16 mouse cellular contexts compared by ENCODE assay signal in genomic region chr11:96334002-96334364, GRCm38 (mm10). TPM values are rescaled to one million over a fixed set of nuclear protein-coding genes. Genes with fewer than 3 reads are reported as not detected.
DNase-seq lines count a peak whose midpoint lies in the region; ATAC-seq and TF ChIP-seq lines count a peak whose summit lies in the region.
"Had no signal": no experiment of that assay in that cellular context is flagged by ENCODE, and none has a peak within 500 bp of the region (broad histone marks: within the 10 kb centered on the region; RNA-seq: fewer than 3 reads in every experiment).

No protein-coding gene starts in this region.

- H3K4me3 ChIP-seq in heart, embryonic 13.5 days: peak overlapping the region; percentile 50
- peak overlapping the region; percentile 49 for H3K4me3 ChIP-seq in lung, postnatal 0 days (ENCODE audit: low read depth, low read length)
- H3K4me3 ChIP-seq in limb, embryonic 11.5 days (ENCODE audit: low read depth, low read length): peak overlapping the region; percentile 37; the same call in 1 of the 2 replicates
- H3K4me3 ChIP-seq: gastrocnemius, adult 2 months had no signal

- H3K4me2 ChIP-seq in heart, embryonic 13.5 days: peak overlapping the region; percentile 67
- peak overlapping the region; percentile 63 for H3K4me2 ChIP-seq in lung, postnatal 0 days (replicated peaks; ENCODE audit: low read depth, low read length)
- H3K4me2 ChIP-seq in limb, embryonic 11.5 days (ENCODE audit: low read depth, severe bottlenecking): peak overlapping the region; percentile 33; the same call in 1 of the 2 replicates

- TF ChIP-seq EP300 in lung, postnatal 0 days (IDR thresholded peaks at IDR 0.05): no peak

- DNase-seq in heart, adult 8-10 months (ENCODE audit: low spot score): no peak
- DNase-seq in lung, postnatal 0 days (ENCODE audit: low spot score): no peak
- no peak for DNase-seq in lung, postnatal 10 days
- no peak for DNase-seq in limb, embryonic 11.5 days (ENCODE audit: low spot score)
- no peak for DNase-seq in urinary bladder, adult 2 months (ENCODE audit: low spot score)
- no peak for DNase-seq in left cerebral cortex, adult 11 months (ENCODE audit: low spot score)
- no peak for DNase-seq in layer of hippocampus, adult 18-20 months (ENCODE audit: low spot score in 2 of 2)
- DNase-seq: gastrocnemius, adult 2 months; heart, postnatal 36 days; right cerebral cortex, adult 18-20 months had no signal

- 12% methylated on average over 2 of the region's 2 CpGs for WGBS in heart, embryonic 13.5 days
- WGBS in lung, postnatal 0 days: 11% methylated on average over 2 of the region's 2 CpGs
- 6% methylated on average over 2 of the region's 2 CpGs for WGBS in limb, embryonic 11.5 days

- no peak for ATAC-seq in heart, embryonic 13.5 days (ENCODE audit: extremely low read depth, insufficient number of reproducible peaks, low FRiP score, low TSS enrichment)
- no peak for ATAC-seq in lung, postnatal 0 days
- no peak for ATAC-seq in limb, embryonic 11.5 days (ENCODE audit: insufficient number of reproducible peaks, low FRiP score, low TSS enrichment, low read depth)

- H3K27ac ChIP-seq in heart, embryonic 13.5 days (replicated peaks): peak overlapping the region; percentile 67
- H3K27ac ChIP-seq in lung, postnatal 0 days (ENCODE audit: low read length): peak overlapping the region; percentile 88; the same call in 1 of the 2 replicates
- 0 out of 2 replicates have a peak overlapping the region, but pooled peaks have one; percentile 54 for H3K27ac ChIP-seq in limb, embryonic 11.5 days (replicated peaks; ENCODE audit: low read depth, low read length)
- H3K27ac ChIP-seq: gastrocnemius, adult 2 months had no signal

- H3K9ac ChIP-seq in heart, embryonic 13.5 days: peak overlapping the region; percentile 77
- no peak overlapping the region for H3K9ac ChIP-seq in lung, postnatal 0 days (replicated peaks; ENCODE audit: low read depth)
- H3K9ac ChIP-seq in limb, embryonic 11.5 days (ENCODE audit: low read length): no peak overlapping the region

- H3K9me3 ChIP-seq in heart, embryonic 13.5 days: no peaks in the 10 kb centered on the region
- H3K9me3 ChIP-seq in lung, postnatal 0 days (ENCODE audit: low read length): no peaks in the 10 kb centered on the region
- no peaks in the 10 kb centered on the region for H3K9me3 ChIP-seq in limb, embryonic 11.5 days (ENCODE audit: control insufficient read depth, low read length)

- no peak for TF ChIP-seq CTCF in lung, postnatal 0 days (IDR thresholded peaks at IDR 0.05)

- no peaks in the 10 kb centered on the region for H3K36me3 ChIP-seq in heart, embryonic 13.5 days
- H3K36me3 ChIP-seq in lung, postnatal 0 days (ENCODE audit: insufficient read depth, low read length): no peaks in the 10 kb centered on the region
- no peaks in the 10 kb centered on the region for H3K36me3 ChIP-seq in limb, embryonic 11.5 days (ENCODE audit: control insufficient read depth, insufficient read depth, low read length)

- peaks cover 10% of the 10 kb centered on the region for H3K4me1 ChIP-seq in heart, embryonic 13.5 days
- peaks cover 12% of the 10 kb centered on the region; the same call in 1 of the 2 replicates for H3K4me1 ChIP-seq in lung, postnatal 0 days (ENCODE audit: insufficient read depth, low read depth, low read length)
- peaks cover 15% of the 10 kb centered on the region for H3K4me1 ChIP-seq in limb, embryonic 11.5 days (ENCODE audit: control insufficient read depth, insufficient read depth, low read length)

- peaks cover 100% of the 10 kb centered on the region for H3K27me3 ChIP-seq in heart, embryonic 13.5 days (replicated peaks)
- peaks cover 7% of the 10 kb centered on the region; the same call in 1 of the 2 replicates for H3K27me3 ChIP-seq in lung, postnatal 0 days (replicated peaks; ENCODE audit: insufficient read depth, low read length)
- H3K27me3 ChIP-seq in limb, embryonic 11.5 days (ENCODE audit: control insufficient read depth, insufficient read depth, low read length): peaks cover 97% of the 10 kb centered on the region

RNA-seq across cellular contexts. Expression of gene Hoxb3, which starts 10.9 kb away (rescaled TPM):
- 0.31 and 1.1 TPM in 2 replicates for polyA plus RNA-seq in heart, embryonic 13.5 days (2015; fragmentation: Nextera tagmentation; extraction: Ambion mirVana)
- total RNA-seq in heart, adult 8-10 months (2022): under 1 TPM; 0.25 to 0.37 (median 0.30) TPM
- 1.5 and 2.2 TPM in 2 replicates for polyA plus RNA-seq in lung, postnatal 0 days (2015; fragmentation: Nextera tagmentation; extraction: Ambion mirVana)
- 0.68 and 0.78 TPM in 2 replicates for polyA plus RNA-seq in limb, embryonic 11.5 days (2014; fragmentation: Nextera tagmentation; extraction: Ambion mirVana)
- polyA plus RNA-seq in urinary bladder, adult 2 months (2012; rRNA removed): 11.4 and 11.8 TPM in 2 replicates
- total RNA-seq in layer of hippocampus, adult 18-20 months (2021): not detected
- total RNA-seq: layer of hippocampus, postnatal 14 days had no signal
- polyA plus RNA-seq: C2C12 had no signal

RNA-seq across cellular contexts. Expression of gene Hoxb4, which starts 15.9 kb away (rescaled TPM):
- polyA plus RNA-seq in heart, embryonic 13.5 days (2015; fragmentation: Nextera tagmentation; extraction: Ambion mirVana): 0.43 and 0.59 TPM in 2 replicates
- total RNA-seq in heart, adult 8-10 months (2022): under 1 TPM; 0.35 to 0.63 (median 0.53) TPM
- polyA plus RNA-seq in lung, postnatal 0 days (2015; fragmentation: Nextera tagmentation; extraction: Ambion mirVana): 2.6 and 3.0 TPM in 2 replicates
- 0.33 and 0.45 TPM in 2 replicates for polyA plus RNA-seq in limb, embryonic 11.5 days (2014; fragmentation: Nextera tagmentation; extraction: Ambion mirVana)
- polyA plus RNA-seq in urinary bladder, adult 2 months (2012; rRNA removed): 6.8 and 7.6 TPM in 2 replicates
- not detected for total RNA-seq in layer of hippocampus, adult 18-20 months (2021)
- total RNA-seq: layer of hippocampus, postnatal 14 days had no signal

RNA-seq across cellular contexts. Expression of gene Hoxb2, which starts 16.3 kb away (rescaled TPM):
- polyA plus RNA-seq in heart, embryonic 13.5 days (2015; fragmentation: Nextera tagmentation; extraction: Ambion mirVana): 3.6 and 5.9 TPM in 2 replicates
- under 1 TPM; 0.38 to 0.80 (median 0.64) TPM for total RNA-seq in heart, adult 8-10 months (2022)
- polyA plus RNA-seq in lung, postnatal 0 days (2015; fragmentation: Nextera tagmentation; extraction: Ambion mirVana): 16.5 and 16.9 TPM in 2 replicates
- polyA plus RNA-seq in limb, embryonic 11.5 days (2014; fragmentation: Nextera tagmentation; extraction: Ambion mirVana): 7.5 and 10.7 TPM in 2 replicates
- polyA plus RNA-seq in urinary bladder, adult 2 months (2012; rRNA removed): 14.3 and 18.1 TPM in 2 replicates
- total RNA-seq in layer of hippocampus, adult 18-20 months (2021): not detected
- total RNA-seq: common myeloid progenitor, adult 5-6 weeks; layer of hippocampus, postnatal 14 days had no signal
- polyA plus RNA-seq: C2C12 had no signal

RNA-seq across cellular contexts. Expression of gene Hoxb5, which starts 30.8 kb away (rescaled TPM):
- 3.8 and 5.5 TPM in 2 replicates for polyA plus RNA-seq in heart, embryonic 13.5 days (2015; fragmentation: Nextera tagmentation; extraction: Ambion mirVana)
- total RNA-seq in heart, adult 8-10 months (2022): under 1 TPM in 1 of 4 experiments, not detected in 3; 0.11 TPM
- 16.8 and 17.3 TPM in 2 replicates for polyA plus RNA-seq in lung, postnatal 0 days (2015; fragmentation: Nextera tagmentation; extraction: Ambion mirVana)
- polyA plus RNA-seq in limb, embryonic 11.5 days (2014; fragmentation: Nextera tagmentation; extraction: Ambion mirVana): 2.1 and 2.6 TPM in 2 replicates
- 5.8 and 7.4 TPM in 2 replicates for polyA plus RNA-seq in urinary bladder, adult 2 months (2012; rRNA removed)
- not detected for total RNA-seq in layer of hippocampus, adult 18-20 months (2021)
- total RNA-seq: common myeloid progenitor, adult 5-6 weeks; layer of hippocampus, postnatal 14 days had no signal
- polyA plus RNA-seq: C2C12 had no signal

RNA-seq across cellular contexts. Expression of gene Hoxb1, which starts 31.6 kb away (rescaled TPM):
- 0.17 and 0.18 TPM in 2 replicates for polyA plus RNA-seq in heart, embryonic 13.5 days (2015; fragmentation: Nextera tagmentation; extraction: Ambion mirVana)
- not detected for total RNA-seq in heart, adult 8-10 months (2022)
- not detected in 2 replicates for polyA plus RNA-seq in lung, postnatal 0 days (2015; fragmentation: Nextera tagmentation; extraction: Ambion mirVana)
- 0.58 TPM in 1 of 2 replicates, not detected in the other for polyA plus RNA-seq in limb, embryonic 11.5 days (2014; fragmentation: Nextera tagmentation; extraction: Ambion mirVana)
- 0.16 and 0.17 TPM in 2 replicates for polyA plus RNA-seq in urinary bladder, adult 2 months (2012; rRNA removed)
- total RNA-seq in layer of hippocampus, adult 18-20 months (2021): not detected
- total RNA-seq: common myeloid progenitor, adult 5-6 weeks; gastrocnemius, adult 2 months; heart, postnatal 36 days; layer of hippocampus, postnatal 14 days; liver, adult 2 months had no signal
- polyA plus RNA-seq: C2C12; liver, adult 2 months; testis, adult 2 months had no signal
